In the genomic region with DNA sequence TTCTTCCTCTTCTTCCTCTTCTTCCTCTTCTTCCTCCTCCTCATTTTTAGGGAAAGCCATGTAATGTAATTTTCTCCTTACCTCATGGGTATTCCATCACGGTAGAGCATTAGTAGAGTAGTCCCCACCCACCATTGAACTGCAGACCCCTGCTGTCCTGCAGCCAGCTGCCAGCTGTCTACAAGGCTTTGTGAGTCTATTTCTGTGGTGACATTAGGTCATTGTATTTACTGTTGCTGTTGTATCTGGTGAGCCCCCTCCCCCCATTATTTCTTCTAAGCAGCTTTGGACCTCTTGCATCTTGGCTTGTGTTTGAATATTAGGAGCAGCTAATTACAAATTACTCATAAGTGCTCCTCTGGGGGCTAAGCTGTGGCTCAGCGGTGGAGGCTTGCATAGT, we compare ENCODE assay signal across 20 mouse cellular contexts.
DNase-seq lines count a peak whose midpoint lies in the region; ATAC-seq and TF ChIP-seq lines count a peak whose summit lies in the region.
"Had no signal": no experiment of that assay in that cellular context is flagged by ENCODE, and none has a peak within 500 bp of the region (broad histone marks: within the 10 kb centered on the region; RNA-seq: fewer than 3 reads in every experiment).

No protein-coding gene starts in this region.

- no peaks in the 10 kb centered on the region for H3K4me1 ChIP-seq in kidney, postnatal 0 days (replicated peaks; ENCODE audit: insufficient read depth, low read length)
- no peaks in the 10 kb centered on the region for H3K4me1 ChIP-seq in intestine, embryonic 15.5 days (replicated peaks)
- H3K4me1 ChIP-seq: heart, embryonic 10.5 days had no signal

- no peak for ATAC-seq in kidney, postnatal 0 days (replicated peaks; ENCODE audit: low FRiP score, low read depth)
- ATAC-seq in intestine, embryonic 15.5 days: no peak
- ATAC-seq: activated CD4-positive, CD25-positive, alpha-beta regulatory T cell, adult 4 months; forebrain, embryonic 15.5 days had no signal

- TF ChIP-seq POLR2A in brain, embryonic 14.5 days (IDR thresholded peaks at IDR 0.05; ENCODE audit: borderline replicate concordance, extremely low read depth, insufficient read depth, insufficient read length, poor library complexity, severe bottlenecking): no peak

- no peaks in the 10 kb centered on the region for H3K9me3 ChIP-seq in kidney, postnatal 0 days (replicated peaks; ENCODE audit: low read length)
- H3K9me3 ChIP-seq in intestine, embryonic 15.5 days: no peaks in the 10 kb centered on the region
- H3K9me3 ChIP-seq: embryonic facial prominence, embryonic 12.5 days; forebrain, embryonic 15.5 days; heart, embryonic 10.5 days; hindbrain, embryonic 15.5 days had no signal

- no peak overlapping the region for H3K4me3 ChIP-seq in kidney, postnatal 0 days (replicated peaks; ENCODE audit: low read depth, low read length)
- H3K4me3 ChIP-seq in intestine, embryonic 15.5 days (replicated peaks): no peak overlapping the region
- H3K4me3 ChIP-seq: embryonic facial prominence, embryonic 12.5 days; forebrain, embryonic 15.5 days; heart, embryonic 10.5 days; hindbrain, embryonic 15.5 days had no signal

- peak; percentile 29 for DNase-seq in kidney, postnatal 0 days (ENCODE audit: low spot score)
- no peak for DNase-seq in kidney, adult 8-10 months
- peak; percentile 51 for DNase-seq in ES-CJ7 (ENCODE audit: low read depth, low spot score)
- peak; percentile 25 for DNase-seq in brain, embryonic 14.5 days (ENCODE audit: low read depth)
- no peak for DNase-seq in right cerebral cortex, adult 2 months (ENCODE audit: low spot score in 2 of 2)
- DNase-seq: adrenal gland, postnatal 25 days; cerebellum, adult 11 months; cerebellum, adult 9-10 months; cerebellum, postnatal 25 days; gastrocnemius, postnatal 36 days; heart, adult 18-20 months; heart, postnatal 14 days had no signal

- no peak overlapping the region for H3K27ac ChIP-seq in kidney, postnatal 0 days
- H3K27ac ChIP-seq in intestine, embryonic 15.5 days: no peak overlapping the region
- H3K27ac ChIP-seq: embryonic facial prominence, embryonic 12.5 days; forebrain, embryonic 15.5 days; heart, embryonic 10.5 days; hindbrain, embryonic 15.5 days had no signal

- no peak overlapping the region for H3K4me2 ChIP-seq in kidney, postnatal 0 days (ENCODE audit: low read length)
- H3K4me2 ChIP-seq in intestine, embryonic 15.5 days (replicated peaks): no peak overlapping the region
- H3K4me2 ChIP-seq: embryonic facial prominence, embryonic 12.5 days; forebrain, embryonic 15.5 days; hindbrain, embryonic 15.5 days had no signal

- H3K9ac ChIP-seq in kidney, postnatal 0 days (ENCODE audit: low read depth, low read length): no peak overlapping the region
- no peak overlapping the region for H3K9ac ChIP-seq in intestine, embryonic 15.5 days
- H3K9ac ChIP-seq: embryonic facial prominence, embryonic 12.5 days; forebrain, embryonic 15.5 days; hindbrain, embryonic 15.5 days had no signal

- H3K36me3 ChIP-seq in kidney, postnatal 0 days (ENCODE audit: insufficient read depth, low read length): no peaks in the 10 kb centered on the region
- no peaks in the 10 kb centered on the region for H3K36me3 ChIP-seq in intestine, embryonic 15.5 days
- H3K36me3 ChIP-seq: embryonic facial prominence, embryonic 12.5 days; forebrain, embryonic 15.5 days; G1E; heart, embryonic 10.5 days; hindbrain, embryonic 15.5 days had no signal

- TF ChIP-seq CTCF in kidney, postnatal 0 days (IDR thresholded peaks at IDR 0.05; ENCODE audit: low read depth): no peak
- no peak for TF ChIP-seq CTCF in brain, embryonic 14.5 days (IDR thresholded peaks at IDR 0.05; ENCODE audit: borderline replicate concordance, extremely low read depth, insufficient read depth, insufficient read length)

- WGBS in kidney, postnatal 0 days: 43% methylated on average over 2 of the region's 2 CpGs
- 57% methylated on average over 2 of the region's 2 CpGs for WGBS in intestine, embryonic 15.5 days

- no peaks in the 10 kb centered on the region for H3K27me3 ChIP-seq in kidney, postnatal 0 days (ENCODE audit: insufficient read depth, low read length)
- no peaks in the 10 kb centered on the region for H3K27me3 ChIP-seq in intestine, embryonic 15.5 days (replicated peaks)
- H3K27me3 ChIP-seq: CH12.LX had no signal

Comparison
In these comparisons a context has a peak if more than half of its experiments do, and no peak if none do; other contexts are left out.
1. DNase-seq: peak in kidney, postnatal 0 days (single experiment), ES-CJ7 (single experiment) and brain, embryonic 14.5 days (single experiment); none in kidney, adult 8-10 months (0 of 2) and right cerebral cortex, adult 2 months (0 of 2).